Mouse (Mus musculus): ENCODE data around the gene Cyp4f15. TPM values are rescaled to one million over a fixed set of nuclear protein-coding genes. Genes with fewer than 3 reads are reported as not detected.
"Not testable (repeated sequence)": the region's sequence is repeated elsewhere in the genome, so short reads cannot be mapped to it uniquely, and the experiment has no call there.

Gene Cyp4f15
- polyA plus RNA-seq, 1 experiment from 2014 or later, result not detected

- Histone ChIP-seq H3K9me3 (ENCODE audit: low read length) (no peaks in the 10 kb centered on the region), H3K27ac (ENCODE audit: low read length) (no peak overlapping the region), H3K36me3 (ENCODE audit: insufficient read depth, low read length) (no peaks in the 10 kb centered on the region), H3K27me3 (ENCODE audit: insufficient read depth, low read length) (no peaks in the 10 kb centered on the region), H3K4me1 (ENCODE audit: insufficient read depth, low read length) (no peaks in the 10 kb centered on the region), H3K4me3 (ENCODE audit: low read length) (no peak overlapping the region), H3K4me2 (replicated peaks; ENCODE audit: low read depth, low read length) (no peak overlapping the region), H3K9ac (replicated peaks; ENCODE audit: low read length) (no peak overlapping the region)
- no peak for ATAC-seq (ENCODE audit: low FRiP score, low TSS enrichment)
- 14% methylated on average over 2 of the region's 2 CpGs for WGBS
These were observed 5.0 kb upstream of the Cyp4f15 start for GRCm38 (mm10) chr17:32680404-32680803.

- Histone ChIP-seq H3K4me2 (replicated peaks; ENCODE audit: low read depth, low read length) (no peak overlapping the region), H3K4me3 (ENCODE audit: low read length) (no peak overlapping the region), H3K9ac (replicated peaks; ENCODE audit: low read length) (no peak overlapping the region), H3K4me1 (ENCODE audit: insufficient read depth, low read length) (no peaks in the 10 kb centered on the region), H3K27ac (ENCODE audit: low read length) (no peak overlapping the region), H3K36me3 (ENCODE audit: insufficient read depth, low read length) (no peaks in the 10 kb centered on the region), H3K9me3 (ENCODE audit: low read length) (no peaks in the 10 kb centered on the region), H3K27me3 (ENCODE audit: insufficient read depth, low read length) (no peaks in the 10 kb centered on the region)
- WGBS, result 95% methylated on average over 5 of the region's 5 CpGs
- no peak for ATAC-seq (ENCODE audit: low FRiP score, low TSS enrichment)
These were observed 1.3 kb downstream of the Cyp4f15 start for GRCm38 (mm10) chr17:32686722-32687121.

DNA sequence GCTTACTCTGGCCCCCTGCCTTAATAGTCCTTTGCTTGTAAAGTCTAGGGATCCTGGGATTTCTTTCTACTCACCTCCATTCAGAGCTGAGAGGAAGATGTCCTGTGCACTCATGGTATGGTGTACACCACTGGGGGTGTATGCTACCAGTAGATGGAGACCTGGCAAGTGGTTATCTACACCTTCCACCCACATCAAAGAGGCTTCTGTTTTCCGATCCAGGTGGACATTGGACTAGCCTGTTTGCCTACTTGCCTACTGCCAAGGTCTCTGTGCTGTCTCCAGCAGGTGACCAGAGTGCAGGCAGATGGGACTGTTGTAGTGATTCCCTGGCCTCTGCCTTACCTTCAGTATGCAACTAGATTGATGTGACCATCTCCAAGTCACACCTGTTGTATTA is 5.5 kb downstream of the Cyp4f15 start:
- H3K4me1 ChIP-seq (ENCODE audit: insufficient read depth, low read length), result no peaks in the 10 kb centered on the region
- H3K27ac ChIP-seq (ENCODE audit: low read length), result no peak overlapping the region
- H3K4me3 ChIP-seq (ENCODE audit: low read length), result no peak overlapping the region
- ATAC-seq (ENCODE audit: low FRiP score, low TSS enrichment), result no peak
- H3K9me3 ChIP-seq (ENCODE audit: low read length), result 0 out of 2 replicates have a peak, but pooled peaks cover 1% of the 10 kb centered on the region
- H3K36me3 ChIP-seq (ENCODE audit: insufficient read depth, low read length), result no peaks in the 10 kb centered on the region
- H3K4me2 ChIP-seq (replicated peaks; ENCODE audit: low read depth, low read length), result no peak overlapping the region
- H3K27me3 ChIP-seq (ENCODE audit: insufficient read depth, low read length), result no peaks in the 10 kb centered on the region
- H3K9ac ChIP-seq (replicated peaks; ENCODE audit: low read length), result no peak overlapping the region
- 89% methylated on average over 1 of the region's 1 CpGs for WGBS

- ATAC-seq (ENCODE audit: low FRiP score, low TSS enrichment), result no peak
- 43% methylated on average over 22 of the region's 22 CpGs for WGBS
These were observed 17.4 kb downstream of the Cyp4f15 start for GRCm38 (mm10) chr17:32702826-32703225.

GRCm38 (mm10) chr17:32710541-32710940 is 25.1 kb downstream of the Cyp4f15 start:
- H3K4me3 ChIP-seq (ENCODE audit: low read length); H3K9ac ChIP-seq (replicated peaks; ENCODE audit: low read length); H3K36me3 ChIP-seq (ENCODE audit: insufficient read depth, low read length); ATAC-seq (ENCODE audit: low FRiP score, low TSS enrichment); H3K27me3 ChIP-seq (ENCODE audit: insufficient read depth, low read length); H3K4me2 ChIP-seq (replicated peaks; ENCODE audit: low read depth, low read length); H3K27ac ChIP-seq (ENCODE audit: low read length); H3K4me1 ChIP-seq (ENCODE audit: insufficient read depth, low read length): not testable (repeated sequence)
- peaks cover 10% of the 10 kb centered on the region for H3K9me3 ChIP-seq (ENCODE audit: low read length)

More at GRCm38 (mm10) chr17:32702826-32703225, 17.4 kb downstream of the Cyp4f15 start:
- Histone ChIP-seq H3K9ac (replicated peaks; ENCODE audit: low read length) (no peak overlapping the region), H3K27me3 (ENCODE audit: insufficient read depth, low read length) (no peaks in the 10 kb centered on the region), H3K27ac (ENCODE audit: low read length) (no peak overlapping the region), H3K36me3 (ENCODE audit: insufficient read depth, low read length) (no peaks in the 10 kb centered on the region), H3K4me2 (replicated peaks; ENCODE audit: low read depth, low read length) (0 out of 2 replicates have a peak overlapping the region, but pooled peaks have one; percentile 26), H3K4me1 (ENCODE audit: insufficient read depth, low read length) (no peaks in the 10 kb centered on the region), H3K4me3 (ENCODE audit: low read length) (no peak overlapping the region), H3K9me3 (ENCODE audit: low read length) (peaks cover 10% of the 10 kb centered on the region)

GRCm38 (mm10) chr17:32722151-32722550 is 36.7 kb downstream of the Cyp4f15 start:
- not testable (repeated sequence) for H3K9me3 ChIP-seq (ENCODE audit: low read length); H3K27ac ChIP-seq (ENCODE audit: low read length); H3K4me2 ChIP-seq (replicated peaks; ENCODE audit: low read depth, low read length); ATAC-seq (ENCODE audit: low FRiP score, low TSS enrichment); H3K4me3 ChIP-seq (ENCODE audit: low read length); H3K36me3 ChIP-seq (ENCODE audit: insufficient read depth, low read length); H3K4me1 ChIP-seq (ENCODE audit: insufficient read depth, low read length); H3K9ac ChIP-seq (replicated peaks; ENCODE audit: low read length); H3K27me3 ChIP-seq (ENCODE audit: insufficient read depth, low read length)
- 73% methylated on average over 1 of the region's 1 CpGs for WGBS

DNA sequence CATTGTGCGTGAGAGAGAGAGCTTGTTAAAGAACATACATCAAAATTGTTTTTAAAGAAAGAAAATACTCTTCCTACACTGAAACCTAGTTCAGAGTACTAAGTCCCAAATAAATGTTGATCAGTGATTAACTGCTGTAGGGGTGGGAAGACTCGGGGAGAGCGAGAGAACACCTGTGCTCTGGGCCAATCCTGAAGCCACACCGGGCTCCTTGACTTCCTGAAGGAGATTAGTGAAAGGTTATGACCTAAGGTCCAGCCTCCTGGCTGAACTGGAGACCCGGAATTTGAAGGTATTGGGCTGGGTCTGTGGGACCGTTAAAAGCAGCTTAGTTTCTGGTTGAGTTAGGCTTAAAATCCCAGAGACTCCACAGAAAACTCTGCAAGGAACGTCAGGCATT is 37.3 kb downstream of the Cyp4f15 start:
- Histone ChIP-seq H3K9ac (replicated peaks; ENCODE audit: low read length) (no peak overlapping the region), H3K4me2 (replicated peaks; ENCODE audit: low read depth, low read length) (no peak overlapping the region), H3K9me3 (ENCODE audit: low read length) (peaks cover 10% of the 10 kb centered on the region; the same call in 1 of the 2 replicates), H3K4me1 (ENCODE audit: insufficient read depth, low read length) (no peaks in the 10 kb centered on the region), H3K27ac (ENCODE audit: low read length) (no peak overlapping the region), H3K4me3 (ENCODE audit: low read length) (no peak overlapping the region), H3K27me3 (ENCODE audit: insufficient read depth, low read length) (no peaks in the 10 kb centered on the region), H3K36me3 (ENCODE audit: insufficient read depth, low read length) (no peaks in the 10 kb centered on the region)
- 73% methylated on average over 7 of the region's 7 CpGs for WGBS
- no peak for ATAC-seq (ENCODE audit: low FRiP score, low TSS enrichment)

GRCm38 (mm10) chr17:32726360-32726759 is 40.9 kb downstream of the Cyp4f15 start:
- H3K4me3 ChIP-seq (ENCODE audit: low read length); H3K4me2 ChIP-seq (replicated peaks; ENCODE audit: low read depth, low read length); H3K27ac ChIP-seq (ENCODE audit: low read length); H3K36me3 ChIP-seq (ENCODE audit: insufficient read depth, low read length); H3K9ac ChIP-seq (replicated peaks; ENCODE audit: low read length); H3K9me3 ChIP-seq (ENCODE audit: low read length); H3K4me1 ChIP-seq (ENCODE audit: insufficient read depth, low read length); H3K27me3 ChIP-seq (ENCODE audit: insufficient read depth, low read length); ATAC-seq (ENCODE audit: low FRiP score, low TSS enrichment): not testable (repeated sequence)

- ATAC-seq (ENCODE audit: low FRiP score, low TSS enrichment), result no peak
- H3K4me2 ChIP-seq (replicated peaks; ENCODE audit: low read depth, low read length), result no peak overlapping the region
- H3K27me3 ChIP-seq (ENCODE audit: insufficient read depth, low read length), result no peaks in the 10 kb centered on the region
- no peaks in the 10 kb centered on the region for H3K36me3 ChIP-seq (ENCODE audit: insufficient read depth, low read length)
- H3K9me3 ChIP-seq (ENCODE audit: low read length), result no peaks in the 10 kb centered on the region; the same call in 1 of the 2 replicates
- H3K27ac ChIP-seq (ENCODE audit: low read length), result no peak overlapping the region
- WGBS, result 80% methylated on average over 3 of the region's 3 CpGs
- no peak overlapping the region for H3K4me3 ChIP-seq (ENCODE audit: low read length)
- H3K4me1 ChIP-seq (ENCODE audit: insufficient read depth, low read length), result no peaks in the 10 kb centered on the region
- no peak overlapping the region for H3K9ac ChIP-seq (replicated peaks; ENCODE audit: low read length)
These were observed 43.6 kb downstream of the Cyp4f15 start for GRCm38 (mm10) chr17:32729029-32729428.

DNA sequence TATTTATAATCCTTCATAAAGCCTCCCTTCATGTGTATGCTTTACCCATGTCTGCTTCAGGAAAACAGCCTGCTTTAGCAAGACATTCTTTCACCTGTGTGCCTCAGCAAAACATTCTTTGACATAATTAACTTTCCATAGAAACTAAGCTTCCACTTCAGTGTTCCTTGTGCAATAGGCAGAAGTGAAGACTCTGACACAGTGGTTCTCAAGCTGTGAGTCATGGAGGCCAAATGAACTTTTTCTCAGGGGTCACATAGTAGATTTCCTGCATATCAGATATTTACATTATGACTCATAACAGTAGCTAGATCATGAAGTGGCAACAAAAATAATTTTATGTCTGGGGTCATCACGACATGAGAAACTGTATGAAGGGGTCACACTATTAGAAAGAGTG is 53.0 kb downstream of the Cyp4f15 start:
- Histone ChIP-seq H3K4me2 (replicated peaks; ENCODE audit: low read depth, low read length) (no peak overlapping the region), H3K27me3 (ENCODE audit: insufficient read depth, low read length) (no peaks in the 10 kb centered on the region), H3K36me3 (ENCODE audit: insufficient read depth, low read length) (no peaks in the 10 kb centered on the region), H3K9me3 (ENCODE audit: low read length) (no peaks in the 10 kb centered on the region; the same call in 1 of the 2 replicates), H3K9ac (replicated peaks; ENCODE audit: low read length) (no peak overlapping the region), H3K4me1 (ENCODE audit: insufficient read depth, low read length) (no peaks in the 10 kb centered on the region), H3K27ac (ENCODE audit: low read length) (no peak overlapping the region), H3K4me3 (ENCODE audit: low read length) (no peak overlapping the region)
- ATAC-seq (ENCODE audit: low FRiP score, low TSS enrichment), result no peak
- WGBS, result 79% methylated on average over 1 of the region's 1 CpGs

All from kidney, embryonic 16.5 days (tissue).